Mouse (Mus musculus) E14TG2a.4 (cell line): ENCODE results near the gene Hnrnpa3.

ENCODE experiments used
- CTCF ChIP-seq: conservative IDR thresholded peaks from 2 replicates; pipeline ENCODE4 v1.5.1; 2014; ENCODE audit warnings: low read length
- POU5F1 ChIP-seq: IDR thresholded peaks from 2 replicates; pipeline ENCODE4 v1.6.1; 2014; ENCODE audit warnings: low read length, borderline replicate concordance

DNA sequence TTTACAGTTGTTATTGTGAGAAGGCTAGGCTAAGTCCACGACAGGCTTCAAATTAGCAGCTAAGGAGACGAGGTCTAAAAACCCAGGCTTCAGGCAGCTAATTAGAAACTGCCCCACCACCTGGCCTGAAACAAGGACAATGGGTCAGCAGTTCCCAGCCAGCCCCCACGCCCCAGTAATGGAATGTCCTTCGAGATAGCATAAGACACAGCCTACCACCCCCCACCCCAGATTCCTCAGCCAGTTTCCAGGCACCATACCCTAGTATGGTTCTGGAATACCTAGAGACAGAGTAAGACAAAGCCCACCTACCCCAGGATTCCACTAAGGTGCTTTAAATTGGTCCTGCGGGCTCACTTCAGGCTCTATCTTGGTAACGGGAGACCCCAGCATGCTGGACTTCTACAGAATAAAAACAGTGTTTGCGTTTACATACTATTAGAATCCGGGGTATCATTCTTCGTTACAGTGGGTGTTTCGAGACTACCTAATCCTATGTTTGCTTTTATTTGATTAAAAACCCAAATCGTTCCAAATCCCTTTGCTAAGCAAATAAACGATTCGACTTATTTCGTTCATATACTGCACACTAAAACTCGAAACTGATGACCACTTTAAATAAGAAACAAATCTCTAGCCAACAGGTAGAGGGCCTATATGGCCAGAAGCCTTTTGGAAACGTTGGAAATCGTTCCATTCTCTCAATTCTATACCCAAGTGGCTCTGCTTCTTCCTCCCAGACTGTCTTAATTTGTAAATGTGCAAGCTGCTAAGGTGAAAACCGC lies 962 bp upstream of the Hnrnpa3 start:
- no peak for TF ChIP-seq CTCF
- no peak for TF ChIP-seq POU5F1
